Mouse (Mus musculus): ENCODE data around the gene Gm8764. TPM values are rescaled to one million over a fixed set of nuclear protein-coding genes. Genes with fewer than 3 reads are reported as not detected.
"Not testable (repeated sequence)": the region's sequence is repeated elsewhere in the genome, so short reads cannot be mapped to it uniquely, and the experiment has no call there.

Gm8764 gene
- not detected in 2 replicates for polyA plus RNA-seq (2016; fragmentation: Nextera tagmentation; extraction: Ambion mirVana)

- not testable (repeated sequence) for H3K27ac ChIP-seq; H3K36me3 ChIP-seq; H3K4me3 ChIP-seq; DNase-seq (ENCODE audit: low spot score); H3K27me3 ChIP-seq (ENCODE audit: insufficient read depth, poor library complexity, severe bottlenecking); H3K4me1 ChIP-seq (replicated peaks); H3K9me3 ChIP-seq
- no CpG with 5 or more reads among the region's 3 CpGs for WGBS
These were observed at the start of gene Gm8764 for GRCm38 (mm10) chr10:104159706-104160105. Gene Gm8764 (plus strand): TSS chr10:104160006.

GRCm38 (mm10) chr10:104110044-104110443, 49.8 kb upstream of the Gm8764 start:
- Histone ChIP-seq H3K27ac (no peak overlapping the region), H3K9me3 (no peaks in the 10 kb centered on the region), H3K4me3 (no peak overlapping the region), H3K36me3 (no peaks in the 10 kb centered on the region), H3K27me3 (ENCODE audit: insufficient read depth, poor library complexity, severe bottlenecking) (no peaks in the 10 kb centered on the region), H3K4me1 (replicated peaks) (no peaks in the 10 kb centered on the region)
- 87% methylated on average over 3 of the region's 3 CpGs for WGBS
- no peak for DNase-seq (ENCODE audit: low spot score)

- DNase-seq (ENCODE audit: low spot score): no peak
- no peak overlapping the region for H3K4me3 ChIP-seq
- no peaks in the 10 kb centered on the region for H3K4me1 ChIP-seq (replicated peaks)
- WGBS: 87% methylated on average over 2 of the region's 2 CpGs
- H3K36me3 ChIP-seq: no peaks in the 10 kb centered on the region
- H3K27me3 ChIP-seq (ENCODE audit: insufficient read depth, poor library complexity, severe bottlenecking): no peaks in the 10 kb centered on the region
- H3K27ac ChIP-seq: no peak overlapping the region
- H3K9me3 ChIP-seq: no peaks in the 10 kb centered on the region
These were observed 41.5 kb upstream of the Gm8764 start for GRCm38 (mm10) chr10:104118312-104118711.

GRCm38 (mm10) chr10:104142687-104143086, 17.1 kb upstream of the Gm8764 start, which contains the start of gene Gm21293:
Gene Gm21293 (plus strand): TSS chr10:104142987.
- no CpG with 5 or more reads among the region's 3 CpGs for WGBS
- not testable (repeated sequence) for H3K27ac ChIP-seq; H3K36me3 ChIP-seq; DNase-seq (ENCODE audit: low spot score); H3K4me3 ChIP-seq; H3K4me1 ChIP-seq (replicated peaks); H3K27me3 ChIP-seq (ENCODE audit: insufficient read depth, poor library complexity, severe bottlenecking); H3K9me3 ChIP-seq

GRCm38 (mm10) chr10:104151197-104151596, 8.6 kb upstream of the Gm8764 start, which contains the start of gene Gm6763:
Gene Gm6763 (plus strand): TSS chr10:104151497.
- WGBS: no CpG with 5 or more reads among the region's 3 CpGs
- not testable (repeated sequence) for H3K27me3 ChIP-seq (ENCODE audit: insufficient read depth, poor library complexity, severe bottlenecking); H3K27ac ChIP-seq; H3K9me3 ChIP-seq; DNase-seq (ENCODE audit: low spot score); H3K4me3 ChIP-seq; H3K4me1 ChIP-seq (replicated peaks); H3K36me3 ChIP-seq

GRCm38 (mm10) chr10:104168215-104168614, 8.4 kb downstream of the Gm8764 start, which contains the start of gene Gm21304:
Gene Gm21304 (plus strand): TSS chr10:104168515.
- no CpG with 5 or more reads among the region's 3 CpGs for WGBS
- not testable (repeated sequence) for H3K27ac ChIP-seq

GRCm38 (mm10) chr10:104176724-104177123, 16.9 kb downstream of the Gm8764 start, which contains the start of gene Gm21312:
Gene Gm21312 (plus strand): TSS chr10:104177024.
- not testable (repeated sequence) for H3K4me1 ChIP-seq (replicated peaks); H3K9me3 ChIP-seq

More at GRCm38 (mm10) chr10:104168215-104168614, 8.4 kb downstream of the Gm8764 start, which contains the start of gene Gm21304:
- H3K4me1 ChIP-seq (replicated peaks); H3K36me3 ChIP-seq; H3K27me3 ChIP-seq (ENCODE audit: insufficient read depth, poor library complexity, severe bottlenecking); DNase-seq (ENCODE audit: low spot score); H3K9me3 ChIP-seq; H3K4me3 ChIP-seq: not testable (repeated sequence)

GRCm38 (mm10) chr10:104185233-104185632, 25.4 kb downstream of the Gm8764 start, which contains the start of gene Gm20765:
Gene Gm20765 (plus strand): TSS chr10:104185533.
- H3K4me3 ChIP-seq; H3K4me1 ChIP-seq (replicated peaks); H3K9me3 ChIP-seq; H3K36me3 ChIP-seq; H3K27me3 ChIP-seq (ENCODE audit: insufficient read depth, poor library complexity, severe bottlenecking); H3K27ac ChIP-seq; DNase-seq (ENCODE audit: low spot score): not testable (repeated sequence)
- WGBS: no CpG with 5 or more reads among the region's 3 CpGs

More at GRCm38 (mm10) chr10:104176724-104177123, 16.9 kb downstream of the Gm8764 start, which contains the start of gene Gm21312:
- WGBS: no CpG with 5 or more reads among the region's 3 CpGs
- not testable (repeated sequence) for H3K4me3 ChIP-seq; DNase-seq (ENCODE audit: low spot score); H3K27me3 ChIP-seq (ENCODE audit: insufficient read depth, poor library complexity, severe bottlenecking); H3K27ac ChIP-seq; H3K36me3 ChIP-seq

- not testable (repeated sequence) for DNase-seq (ENCODE audit: low spot score); H3K4me1 ChIP-seq (replicated peaks); H3K9me3 ChIP-seq; H3K36me3 ChIP-seq; H3K27me3 ChIP-seq (ENCODE audit: insufficient read depth, poor library complexity, severe bottlenecking); H3K4me3 ChIP-seq; H3K27ac ChIP-seq
- WGBS: no CpG with 5 or more reads among the region's 3 CpGs
These were observed 33.9 kb downstream of the Gm8764 start, which contains the start of gene Gm4340 for GRCm38 (mm10) chr10:104193742-104194141. Gene Gm4340 (plus strand): TSS chr10:104194042.

- no peak overlapping the region for H3K4me3 ChIP-seq
- WGBS: 77% methylated on average over 1 of the region's 1 CpGs
- H3K4me1 ChIP-seq (replicated peaks): no peaks in the 10 kb centered on the region
- no peaks in the 10 kb centered on the region for H3K9me3 ChIP-seq
- no peak overlapping the region for H3K27ac ChIP-seq
- no peak for DNase-seq (ENCODE audit: low spot score)
- H3K27me3 ChIP-seq (ENCODE audit: insufficient read depth, poor library complexity, severe bottlenecking): no peaks in the 10 kb centered on the region
- no peaks in the 10 kb centered on the region for H3K36me3 ChIP-seq
These were observed 49.8 kb downstream of the Gm8764 start for GRCm38 (mm10) chr10:104209655-104210054.

GRCm38 (mm10) chr10:104210268-104210990, 50.6 kb downstream of the Gm8764 start:
- H3K27me3 ChIP-seq (ENCODE audit: insufficient read depth, poor library complexity, severe bottlenecking): no peaks in the 10 kb centered on the region

More at GRCm38 (mm10) chr10:104210268-104210990, 50.6 kb downstream of the Gm8764 start:
- no peaks in the 10 kb centered on the region for H3K4me1 ChIP-seq (replicated peaks)
- DNase-seq (ENCODE audit: low spot score): no peak
- H3K36me3 ChIP-seq: no peaks in the 10 kb centered on the region
- H3K9me3 ChIP-seq: no peaks in the 10 kb centered on the region
- WGBS: 82% methylated on average over 3 of the region's 3 CpGs
- no peak overlapping the region for H3K4me3 ChIP-seq
- H3K27ac ChIP-seq: no peak overlapping the region
